25 mouse cellular contexts compared by ENCODE assay signal in the genomic region with DNA sequence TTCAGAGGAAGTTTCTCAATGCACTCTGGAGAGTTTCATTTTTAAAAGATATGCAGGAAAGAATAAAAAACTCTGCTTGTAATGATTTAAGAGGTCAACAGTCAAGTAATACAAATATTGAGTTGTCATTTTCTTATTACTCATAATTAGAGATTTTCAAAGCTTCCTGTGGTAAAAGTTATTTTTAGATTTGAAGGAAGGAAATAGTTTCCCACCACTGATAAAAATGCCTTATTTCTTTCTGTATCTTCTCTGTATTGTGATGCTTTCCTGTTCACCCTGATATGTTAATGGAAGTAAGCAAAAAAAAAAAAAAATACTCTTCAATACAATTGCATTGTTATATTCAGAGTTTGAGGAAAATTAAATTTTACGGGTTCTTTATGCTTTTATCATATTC.
"Had no signal": no experiment of that assay in that cellular context is flagged by ENCODE, and none has a peak within 500 bp of the region (broad histone marks: within the 10 kb centered on the region; RNA-seq: fewer than 3 reads in every experiment).

No protein-coding gene starts in this region.

- ATAC-seq: hindbrain, postnatal 0 days; intestine, embryonic 16.5 days had no signal

- H3K4me1 ChIP-seq: heart, embryonic 13.5 days; heart, embryonic 15.5 days; hindbrain, embryonic 15.5 days; kidney, embryonic 15.5 days; limb, embryonic 13.5 days; limb, embryonic 15.5 days had no signal

- H3K27me3 ChIP-seq: heart, embryonic 13.5 days; heart, embryonic 15.5 days; hindbrain, embryonic 15.5 days; kidney, embryonic 15.5 days; limb, embryonic 13.5 days; limb, embryonic 15.5 days had no signal

- H3K4me2 ChIP-seq: heart, embryonic 11.5 days; heart, embryonic 13.5 days; heart, embryonic 15.5 days; hindbrain, embryonic 15.5 days; kidney, embryonic 15.5 days; limb, embryonic 13.5 days; limb, embryonic 15.5 days; liver, embryonic 11.5 days had no signal

- H3K9me3 ChIP-seq: heart, embryonic 13.5 days; heart, embryonic 15.5 days; hindbrain, embryonic 15.5 days; kidney, embryonic 15.5 days; limb, embryonic 13.5 days; limb, embryonic 15.5 days had no signal

- DNase-seq: gastrocnemius, postnatal 14 days; gastrocnemius, postnatal 36 days; heart, adult 11 months; heart, adult 2 months; heart, postnatal 14 days; heart, postnatal 36 days; kidney, adult 11 months; kidney, adult 2 months; kidney, adult 9 months; kidney, postnatal 10 days; kidney, postnatal 25 days; layer of hippocampus, adult 9-11 months; layer of hippocampus, postnatal 36 days; left cerebral cortex, postnatal 4 days had no signal

- H3K27ac ChIP-seq: heart, adult 2 months; heart, embryonic 13.5 days; heart, embryonic 15.5 days; hindbrain, embryonic 15.5 days; hindbrain, postnatal 0 days; kidney, embryonic 15.5 days; limb, embryonic 13.5 days; limb, embryonic 15.5 days; liver, embryonic 14.5 days had no signal

- H3K9ac ChIP-seq: heart, embryonic 13.5 days; heart, embryonic 15.5 days; hindbrain, embryonic 15.5 days; kidney, embryonic 15.5 days; limb, embryonic 13.5 days; limb, embryonic 15.5 days; liver, embryonic 14.5 days had no signal

- H3K4me3 ChIP-seq: heart, adult 2 months; heart, embryonic 13.5 days; heart, embryonic 15.5 days; hindbrain, embryonic 15.5 days; kidney, embryonic 15.5 days; limb, embryonic 13.5 days; limb, embryonic 15.5 days had no signal

- H3K36me3 ChIP-seq: heart, embryonic 13.5 days; heart, embryonic 15.5 days; hindbrain, embryonic 15.5 days; kidney, embryonic 15.5 days; limb, embryonic 13.5 days; limb, embryonic 15.5 days had no signal
